Mouse (Mus musculus) heart, postnatal 25 days (tissue): ENCODE results near the gene Foxa2. TPM values are rescaled to one million over a fixed set of nuclear protein-coding genes. Genes with fewer than 3 reads are reported as not detected.

Source experiments
- DNase-seq: peaks from one replicate; pipeline ENCODE4 v3.0.0; 2022; ENCODE audit warnings: low spot score
- intact Hi-C: fragments of 180-260 bp; cut with DNase I; formaldehyde crosslinking; loops from one replicate; pipeline ENCODE4 v1.15.1; 2025
- total RNA-seq, 2 experiments: library from RNA; stranded (reverse); gene quantifications; 2 replicates each; pipeline ENCODE4 v1.2.3; 2021

Gene Foxa2
- total RNA-seq, 2 experiments from 2014 or later, result not detected

GRCm38 (mm10) chr2:148040236-148041121 is 6.3 kb downstream of the Foxa2 start:
- DNase-seq, result no peak

GRCm38 (mm10) chr2:148039351-148040235 is 7.2 kb downstream of the Foxa2 start:
- intact Hi-C loops, result loop anchor here (10.0 kb wide), 3 partner anchors 675 to 955 kb away; partner anchors contain the start of genes Nkx2-2, Nkx2-4 and Pax1
- no peak for DNase-seq

More at GRCm38 (mm10) chr2:148040236-148041121, 6.3 kb downstream of the Foxa2 start:
- intact Hi-C loops, result loop anchor here (10.0 kb wide), 1 partner anchor 846 kb away; the partner anchor contains the start of gene Nkx2-2

GRCm38 (mm10) chr2:148038366-148039310 is 8.1 kb downstream of the Foxa2 start:
- no peak for DNase-seq
- intact Hi-C loops, result loop anchor here (10.0 kb wide), 2 partner anchors 674 to 954 kb away; partner anchors contain the start of genes Nkx2-4 and Pax1

GRCm38 (mm10) chr2:148036611-148037160 is 10.1 kb downstream of the Foxa2 start:
- intact Hi-C loops, result loop anchor here (10.0 kb wide), 2 partner anchors 672 to 952 kb away; partner anchors contain the start of genes Nkx2-4 and Pax1
- DNase-seq, result no peak

- intact Hi-C loops, result loop anchor here (10.0 kb wide), 2 partner anchors 666 to 946 kb away; partner anchors contain the start of genes Nkx2-4 and Pax1
These were observed 15.6 kb downstream of the Foxa2 start for GRCm38 (mm10) chr2:148030991-148031675.

GRCm38 (mm10) chr2:148030613-148030935 is 16.2 kb downstream of the Foxa2 start:
- no peak for DNase-seq
- intact Hi-C loops, result loop anchor here (10.0 kb wide), 2 partner anchors 666 to 946 kb away; partner anchors contain the start of genes Nkx2-4 and Pax1

More at GRCm38 (mm10) chr2:148030991-148031675, 15.6 kb downstream of the Foxa2 start:
- no peak for DNase-seq

GRCm38 (mm10) chr2:148029751-148030612 is 16.8 kb downstream of the Foxa2 start:
- intact Hi-C loops, result loop anchor here (10.0 kb wide), 2 partner anchors 665 to 945 kb away; partner anchors contain the start of genes Nkx2-4 and Pax1

GRCm38 (mm10) chr2:148029050-148029608 is 17.6 kb downstream of the Foxa2 start:
- DNase-seq, result no peak
- intact Hi-C loops, result no loop called here

More at GRCm38 (mm10) chr2:148029751-148030612, 16.8 kb downstream of the Foxa2 start:
- no peak for DNase-seq

GRCm38 (mm10) chr2:148026366-148026765 is 20.4 kb downstream of the Foxa2 start:
- intact Hi-C loops, result no loop called here
- no peak for DNase-seq

- no peak for DNase-seq
- intact Hi-C loops, result no loop called here
These were observed 21.3 kb downstream of the Foxa2 start for GRCm38 (mm10) chr2:148025481-148025880.

- intact Hi-C loops, result no loop called here
- DNase-seq, result no peak
These were observed 22.4 kb downstream of the Foxa2 start for GRCm38 (mm10) chr2:148024268-148024935.

GRCm38 (mm10) chr2:148023340-148023806 is 23.4 kb downstream of the Foxa2 start:
- no peak for DNase-seq
- intact Hi-C loops, result no loop called here

- intact Hi-C loops, result no loop called here
- DNase-seq, result no peak
These were observed 24.7 kb downstream of the Foxa2 start for GRCm38 (mm10) chr2:148021919-148022570.

- intact Hi-C loops, result no loop called here
- DNase-seq, result no peak
These were observed 25.8 kb downstream of the Foxa2 start for GRCm38 (mm10) chr2:148021016-148021415.

GRCm38 (mm10) chr2:148020125-148020524 is 26.6 kb downstream of the Foxa2 start:
- intact Hi-C loops, result no loop called here
- DNase-seq, result no peak
